Mouse (Mus musculus) midbrain, postnatal 0 days (tissue): ENCODE measurements around the gene Pak1ip1. TPM values are rescaled to one million over a fixed set of nuclear protein-coding genes. Genes with fewer than 3 reads are reported as not detected.
"Not testable (repeated sequence)": the region's sequence is repeated elsewhere in the genome, so short reads cannot be mapped to it uniquely, and the experiment has no call there.

ENCODE experiments used
- ATAC-seq: fragments of 200-750 bp; cut with Nextera tagmentation; 2 replicates; pipeline ENCODE4 v1.8.0; 2017; ENCODE audit warnings: moderate number of reproducible peaks, mild to moderate bottlenecking, moderate TSS enrichment, moderate library complexity; ENCODE audit not compliant: low FRiP score
- DNase-seq: peaks from one replicate; pipeline ENCODE4 v3.0.0-alpha.2; 2015; ENCODE audit warnings: low spot score
- H3K27ac ChIP-seq: fragments of 300-500 bp; sonication (generic); 2 replicates; pipeline ENCODE4 v1.5.1; 2014; ENCODE audit warnings: low read depth, mild to moderate bottlenecking, low read length, mixed read lengths
- H3K27me3 ChIP-seq: fragments of 300-500 bp; sonication (generic); 2 replicates; pipeline ENCODE4 v1.6.1; 2014; ENCODE audit warnings: low read length, control low read depth, mixed read lengths; ENCODE audit not compliant: insufficient read depth
- H3K36me3 ChIP-seq: fragments of 300-500 bp; sonication (generic); 2 replicates; pipeline ENCODE4 v1.6.1; 2014; ENCODE audit warnings: low read length, control low read depth, mixed read lengths; ENCODE audit not compliant: insufficient read depth
- H3K4me1 ChIP-seq: fragments of 300-500 bp; sonication (generic); 2 replicates; pipeline ENCODE4 v1.6.1; 2014; ENCODE audit warnings: mild to moderate bottlenecking, control low read depth, antibody characterized with exemption, low read length, mixed read lengths; ENCODE audit not compliant: insufficient read depth
- H3K4me2 ChIP-seq: fragments of 300-500 bp; sonication (generic); 2 replicates; pipeline ENCODE4 v1.6.1; 2014; ENCODE audit warnings: low read depth, mild to moderate bottlenecking, low read length, mixed read lengths; ENCODE audit not compliant: poor library complexity, severe bottlenecking
- H3K4me3 ChIP-seq: fragments of 300-500 bp; sonication (generic); 2 replicates; pipeline ENCODE4 v1.5.1; 2014; ENCODE audit warnings: low read depth, mild to moderate bottlenecking, low read length, moderate library complexity
- H3K9ac ChIP-seq: fragments of 300-500 bp; sonication (generic); replicated peaks from 2 replicates; pipeline ENCODE4 v1.6.1; 2014; ENCODE audit warnings: mild to moderate bottlenecking, low read length, moderate library complexity, mixed read lengths; ENCODE audit not compliant: poor library complexity, severe bottlenecking
- H3K9me3 ChIP-seq: fragments of 300-500 bp; sonication (generic); 2 replicates; pipeline ENCODE4 v1.6.1; 2016; ENCODE audit warnings: low read length, control low read depth
- CTCF ChIP-seq: IDR thresholded peaks from 2 replicates; pipeline ENCODE4 v1.5.1; 2016; ENCODE audit warnings: antibody characterized with exemption, mild to moderate bottlenecking
- whole genome bisulfite sequencing: fragments of 180-500 bp; shearing (Covaris S2); extraction: QIAGEN DNeasy Blood & Tissue Kit; methylation state at CpG from one replicate; pipeline ENCODE4 v1.1.7; 2014; 5-methylcytosine and 5-hydroxymethylcytosine counted together
- polyA plus RNA-seq: library from polyadenylated mRNA; unstranded; fragments of >200 nt; fragmentation: Nextera tagmentation; extraction: Ambion mirVana; gene quantifications from 2 replicates; pipeline ENCODE4 v1.2.1, GENCODE M21; 2015
- total RNA-seq: library from RNA; depleted of rRNA; stranded (reverse); fragments of >200 nt; gene quantifications from 2 replicates; pipeline ENCODE4 v1.2.3, GENCODE M21; 2014

Pak1ip1 gene
- total and polyA plus RNA-seq, 2 experiments from 2014 or later = 32.9 to 42.6 TPM

- Histone ChIP-seq H3K4me3 (no peak overlapping the region), H3K4me2 (no peak overlapping the region), H3K27ac (0 out of 2 replicates have a peak overlapping the region, but pooled peaks have one; percentile 12), H3K4me1 (no peaks in the 10 kb centered on the region), H3K36me3 (no peaks in the 10 kb centered on the region), H3K9ac (no peak overlapping the region), H3K27me3 (no peaks in the 10 kb centered on the region), H3K9me3 (no peaks in the 10 kb centered on the region)
- DNase-seq (peak; percentile 5), ATAC-seq (no peak)
- peak; percentile 36 for TF ChIP-seq CTCF
- WGBS = 56% methylated on average over 2 of the region's 2 CpGs
These were observed 21.5 kb upstream of the Pak1ip1 start for GRCm38 (mm10) chr13:40979321-40979720.

- Histone ChIP-seq H3K4me1 (no peaks in the 10 kb centered on the region), H3K27me3 (no peaks in the 10 kb centered on the region), H3K4me3 (no peak overlapping the region), H3K9me3 (no peaks in the 10 kb centered on the region), H3K36me3 (no peaks in the 10 kb centered on the region), H3K27ac (no peak overlapping the region), H3K9ac (no peak overlapping the region), H3K4me2 (no peak overlapping the region)
- 76% methylated on average over 1 of the region's 1 CpGs for WGBS
- no peak for DNase-seq
- TF ChIP-seq CTCF = no peak
- no peak for ATAC-seq
These were observed 18.1 kb upstream of the Pak1ip1 start for GRCm38 (mm10) chr13:40982759-40983158.

- TF ChIP-seq CTCF = no peak
- H3K4me2 ChIP-seq = no peak overlapping the region
- H3K36me3 ChIP-seq = no peaks in the 10 kb centered on the region
- H3K9me3 ChIP-seq = no peaks in the 10 kb centered on the region
- ATAC-seq = no peak
- H3K9ac ChIP-seq = no peak overlapping the region
- H3K27ac ChIP-seq = no peak overlapping the region
- no peak overlapping the region for H3K4me3 ChIP-seq
- H3K4me1 ChIP-seq = no peaks in the 10 kb centered on the region
- no peak for DNase-seq
- no peaks in the 10 kb centered on the region for H3K27me3 ChIP-seq
- 92% methylated on average over 5 of the region's 5 CpGs for whole genome bisulfite sequencing
These were observed 14.7 kb upstream of the Pak1ip1 start for GRCm38 (mm10) chr13:40986081-40986480.

- not testable (repeated sequence) for H3K9me3 ChIP-seq, H3K27ac ChIP-seq, H3K4me1 ChIP-seq, H3K27me3 ChIP-seq, DNase-seq, H3K9ac ChIP-seq, H3K36me3 ChIP-seq, H3K4me2 ChIP-seq, ATAC-seq, H3K4me3 ChIP-seq
- 78% methylated on average over 4 of the region's 4 CpGs for whole genome bisulfite sequencing
These were observed 13.1 kb upstream of the Pak1ip1 start for GRCm38 (mm10) chr13:40987608-40988303.

- DNase-seq = no peak
- H3K27me3 ChIP-seq = no peaks in the 10 kb centered on the region
- no peaks in the 10 kb centered on the region for H3K9me3 ChIP-seq
- 70% methylated on average over 2 of the region's 2 CpGs for WGBS
- no peak overlapping the region for H3K27ac ChIP-seq
- no peak overlapping the region for H3K4me2 ChIP-seq
- H3K4me3 ChIP-seq = no peak overlapping the region
- no peaks in the 10 kb centered on the region for H3K4me1 ChIP-seq
- H3K9ac ChIP-seq = no peak overlapping the region
- no peaks in the 10 kb centered on the region for H3K36me3 ChIP-seq
- TF ChIP-seq CTCF = no peak
- ATAC-seq = no peak
These were observed 12.4 kb upstream of the Pak1ip1 start for GRCm38 (mm10) chr13:40988418-40988817.

- DNase-seq (no peak), ATAC-seq (no peak)
- no peak overlapping the region for H3K9ac ChIP-seq
- no peaks in the 10 kb centered on the region for H3K36me3 ChIP-seq
- H3K4me1 ChIP-seq = no peaks in the 10 kb centered on the region
- H3K9me3 ChIP-seq = no peaks in the 10 kb centered on the region
- no peak overlapping the region for H3K4me3 ChIP-seq
- no peak for TF ChIP-seq CTCF
- WGBS = 17% methylated on average over 8 of the region's 8 CpGs
- no peak overlapping the region for H3K27ac ChIP-seq
- H3K27me3 ChIP-seq = no peaks in the 10 kb centered on the region
- no peak overlapping the region for H3K4me2 ChIP-seq
These were observed 6.1 kb upstream of the Pak1ip1 start for GRCm38 (mm10) chr13:40994487-40995263.

GRCm38 (mm10) chr13:40998537-40998936 is 2.3 kb upstream of the Pak1ip1 start:
- ATAC-seq, H3K4me3 ChIP-seq, H3K4me2 ChIP-seq, H3K9me3 ChIP-seq, H3K27ac ChIP-seq, H3K27me3 ChIP-seq, DNase-seq, H3K9ac ChIP-seq, H3K4me1 ChIP-seq, H3K36me3 ChIP-seq: not testable (repeated sequence)
- WGBS = 95% methylated on average over 5 of the region's 5 CpGs
